Mouse (Mus musculus): ENCODE results near the gene Evl.

- TF ChIP-seq POLR2A (IDR thresholded peaks at IDR 0.05; ENCODE audit: extremely low read depth, insufficient read depth, low read length) (no peak), CTCF (IDR thresholded peaks at IDR 0.05; ENCODE audit: extremely low read depth, insufficient read depth, low read length) (no peak)
Measured at GRCm38 (mm10) chr12:108674916-108675315, 120.4 kb downstream of the Evl start.
